Mouse (Mus musculus) forebrain, embryonic 15.5 days (tissue): ENCODE data around the gene Alkbh7. TPM values are rescaled to one million over a fixed set of nuclear protein-coding genes. Genes with fewer than 3 reads are reported as not detected.

ENCODE experiments used
- ATAC-seq: fragments of 200-750 bp; cut with Nextera tagmentation; replicated peaks from 2 replicates; pipeline ENCODE4 v1.8.0; 2017; ENCODE audit warnings: mild to moderate bottlenecking, moderate TSS enrichment, moderate library complexity
- H3K27ac ChIP-seq: fragments of 300-500 bp; sonication (generic); replicated peaks from 2 replicates; pipeline ENCODE4 v1.5.1; 2015; ENCODE audit warnings: mild to moderate bottlenecking, inconsistent platforms
- H3K27me3 ChIP-seq: fragments of 300-500 bp; sonication (generic); 2 replicates; pipeline ENCODE4 v1.6.1; 2015; ENCODE audit warnings: inconsistent platforms
- H3K36me3 ChIP-seq: fragments of 300-500 bp; sonication (generic); 2 replicates; pipeline ENCODE4 v1.6.1; 2015; ENCODE audit warnings: mild to moderate bottlenecking, inconsistent platforms
- H3K4me1 ChIP-seq: fragments of 300-500 bp; sonication (generic); 2 replicates; pipeline ENCODE4 v1.6.1; 2015; ENCODE audit warnings: inconsistent platforms
- H3K4me2 ChIP-seq: fragments of 300-500 bp; sonication (generic); replicated peaks from 2 replicates; pipeline ENCODE4 v1.6.1; 2015; ENCODE audit warnings: mild to moderate bottlenecking, inconsistent platforms
- H3K4me3 ChIP-seq: fragments of 300-500 bp; sonication (generic); 2 replicates; pipeline ENCODE4 v1.5.1; 2015; ENCODE audit warnings: mild to moderate bottlenecking, inconsistent platforms
- H3K9ac ChIP-seq: fragments of 300-500 bp; sonication (generic); replicated peaks from 2 replicates; pipeline ENCODE4 v1.6.1; 2015; ENCODE audit warnings: mild to moderate bottlenecking, inconsistent platforms
- H3K9me3 ChIP-seq: fragments of 300-500 bp; sonication (generic); 2 replicates; pipeline ENCODE4 v1.6.1; 2016; ENCODE audit warnings: inconsistent platforms
- WGBS: fragments of 180-500 bp; shearing (Covaris S2); methylation state at CpG from one replicate; pipeline ENCODE4 v1.1.7; 2015; ENCODE audit warnings: mixed read lengths; 5-methylcytosine and 5-hydroxymethylcytosine counted together
- polyA plus RNA-seq: library from polyadenylated mRNA; unstranded; fragments of >200 nt; fragmentation: Nextera tagmentation; extraction: Ambion mirVana; gene quantifications from 2 replicates; pipeline ENCODE4 v1.2.1, GENCODE M21; 2015

Alkbh7 gene
- polyA plus RNA-seq, result 43.7 and 46.2 TPM in 2 replicates

GRCm38 (mm10) chr17:56997029-56997667 lies at the start of gene Alkbh7:
Alkbh7 (plus strand) TSS chr17:56997339.
- Histone ChIP-seq H3K9ac (peak within 1 kb of the TSS; percentile 65), H3K36me3 (peaks cover 42% of the 10 kb centered on the region)
- WGBS, result under 1% methylated on average over 38 of the region's 38 CpGs

GRCm38 (mm10) chr17:56950915-56951314 lies 46.2 kb upstream of the Alkbh7 start:
- no peaks in the 10 kb centered on the region for H3K27me3 ChIP-seq
- H3K4me2 ChIP-seq, result no peak overlapping the region
- H3K4me3 ChIP-seq, result no peak overlapping the region
- no peak overlapping the region for H3K9ac ChIP-seq
- H3K9me3 ChIP-seq, result no peaks in the 10 kb centered on the region
- no peaks in the 10 kb centered on the region for H3K4me1 ChIP-seq
- H3K27ac ChIP-seq, result no peak overlapping the region
- no peaks in the 10 kb centered on the region for H3K36me3 ChIP-seq
- ATAC-seq, result no peak
- WGBS, result 12% methylated on average over 3 of the region's 3 CpGs

More at GRCm38 (mm10) chr17:56997029-56997667, at the start of gene Alkbh7:
- peak within 1 kb of the TSS; percentile 57 for H3K4me2 ChIP-seq
- H3K27ac ChIP-seq, result peak within 1 kb of the TSS; percentile 78
- peak; percentile 98 for ATAC-seq
- H3K9me3 ChIP-seq, result no peaks in the 10 kb centered on the region
- H3K4me3 ChIP-seq, result peak within 1 kb of the TSS; percentile 80
- peaks cover 20% of the 10 kb centered on the region for H3K4me1 ChIP-seq
- H3K27me3 ChIP-seq, result no peaks in the 10 kb centered on the region

GRCm38 (mm10) chr17:56952639-56953038 lies 44.5 kb upstream of the Alkbh7 start:
- H3K4me1 ChIP-seq, result no peaks in the 10 kb centered on the region
- H3K9ac ChIP-seq, result no peak overlapping the region
- H3K27ac ChIP-seq, result no peak overlapping the region
- no peaks in the 10 kb centered on the region for H3K27me3 ChIP-seq
- ATAC-seq, result no peak
- H3K36me3 ChIP-seq, result no peaks in the 10 kb centered on the region
- H3K9me3 ChIP-seq, result no peaks in the 10 kb centered on the region
- H3K4me2 ChIP-seq, result no peak overlapping the region
- no peak overlapping the region for H3K4me3 ChIP-seq
- WGBS, result 95% methylated on average over 1 of the region's 1 CpGs

DNA sequence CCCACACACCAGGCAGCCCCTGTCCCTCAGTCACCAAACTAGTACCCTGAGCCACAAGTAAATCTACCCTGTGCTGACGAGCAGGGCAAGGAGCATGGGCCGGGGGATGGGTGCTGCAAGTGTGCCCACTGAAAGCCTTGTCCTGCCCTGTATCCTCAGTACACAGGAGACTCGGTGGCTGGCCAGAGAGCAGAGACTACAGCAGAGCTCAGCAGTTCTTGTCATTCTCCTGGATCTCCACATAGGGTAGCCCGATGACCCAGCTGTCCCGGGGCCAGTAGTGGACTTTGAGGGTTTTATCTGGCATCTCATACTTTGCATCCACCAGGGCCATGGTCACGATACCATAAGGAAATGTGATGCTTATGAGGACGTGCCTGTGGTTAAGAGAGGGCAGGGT lies 42.3 kb upstream of the Alkbh7 start:
- Histone ChIP-seq H3K27me3 (no peaks in the 10 kb centered on the region), H3K4me2 (no peak overlapping the region), H3K9ac (no peak overlapping the region), H3K27ac (no peak overlapping the region), H3K4me3 (no peak overlapping the region), H3K4me1 (no peaks in the 10 kb centered on the region), H3K36me3 (no peaks in the 10 kb centered on the region), H3K9me3 (no peaks in the 10 kb centered on the region)
- ATAC-seq, result no peak
- 80% methylated on average over 7 of the region's 7 CpGs for WGBS

DNA sequence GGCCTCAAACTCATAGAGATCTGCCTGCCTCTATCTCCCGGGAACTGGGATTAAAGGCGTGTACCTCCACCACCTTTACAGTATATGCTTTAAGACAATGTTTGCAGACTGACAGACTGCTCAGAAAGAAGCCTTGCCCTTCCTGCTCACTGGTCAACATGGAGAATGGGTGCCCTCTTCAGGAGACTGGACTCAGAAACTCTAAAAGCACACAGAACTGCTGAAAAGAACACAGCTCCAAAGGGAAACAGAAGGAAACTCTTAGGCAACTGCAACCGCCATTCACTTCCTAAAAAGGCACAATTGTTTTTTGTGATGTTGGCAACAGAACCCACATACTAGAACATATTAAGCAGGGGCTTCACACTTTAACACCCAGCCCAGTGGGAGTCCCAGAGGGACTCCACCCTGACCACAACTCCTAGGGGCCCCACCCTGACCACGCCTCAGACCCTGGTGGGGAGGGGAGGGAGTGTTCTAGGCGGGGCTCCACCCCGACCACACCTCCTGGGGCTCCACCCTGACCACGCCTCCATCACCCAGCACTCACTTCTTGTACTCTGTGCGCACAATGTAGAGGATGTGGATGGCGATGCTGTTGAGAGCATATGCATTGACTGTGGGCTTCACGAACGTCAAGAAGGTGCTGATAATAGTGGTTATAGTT lies 39.2 kb upstream of the Alkbh7 start:
- Histone ChIP-seq H3K9ac (no peak overlapping the region), H3K27me3 (no peaks in the 10 kb centered on the region), H3K9me3 (no peaks in the 10 kb centered on the region), H3K4me3 (no peak overlapping the region), H3K36me3 (no peaks in the 10 kb centered on the region), H3K27ac (no peak overlapping the region), H3K4me1 (no peaks in the 10 kb centered on the region), H3K4me2 (no peak overlapping the region)
- WGBS, result 31% methylated on average over 11 of the region's 11 CpGs
- no peak for ATAC-seq

GRCm38 (mm10) chr17:56958667-56959066 lies 38.5 kb upstream of the Alkbh7 start:
- H3K4me2 ChIP-seq, result no peak overlapping the region
- WGBS, result 87% methylated on average over 4 of the region's 4 CpGs
- H3K4me3 ChIP-seq, result no peak overlapping the region
- no peak overlapping the region for H3K9ac ChIP-seq
- H3K27me3 ChIP-seq, result no peaks in the 10 kb centered on the region
- H3K27ac ChIP-seq, result no peak overlapping the region
- no peaks in the 10 kb centered on the region for H3K4me1 ChIP-seq
- no peaks in the 10 kb centered on the region for H3K36me3 ChIP-seq
- ATAC-seq, result no peak
- H3K9me3 ChIP-seq, result no peaks in the 10 kb centered on the region

- Histone ChIP-seq H3K27me3 (no peaks in the 10 kb centered on the region), H3K36me3 (no peaks in the 10 kb centered on the region)
- ATAC-seq, result no peak
These were observed 35.3 kb upstream of the Alkbh7 start for GRCm38 (mm10) chr17:56961880-56962279.

GRCm38 (mm10) chr17:56962642-56963405 lies 34.3 kb upstream of the Alkbh7 start:
- H3K4me3 ChIP-seq, result no peak overlapping the region
- no peak overlapping the region for H3K9ac ChIP-seq
- 82% methylated on average over 5 of the region's 5 CpGs for WGBS
- H3K27me3 ChIP-seq, result no peaks in the 10 kb centered on the region
- H3K27ac ChIP-seq, result no peak overlapping the region
- H3K4me1 ChIP-seq, result no peaks in the 10 kb centered on the region
- H3K4me2 ChIP-seq, result no peak overlapping the region
- H3K36me3 ChIP-seq, result no peaks in the 10 kb centered on the region
- no peak for ATAC-seq
- H3K9me3 ChIP-seq, result no peaks in the 10 kb centered on the region

More at GRCm38 (mm10) chr17:56961880-56962279, 35.3 kb upstream of the Alkbh7 start:
- H3K9ac ChIP-seq, result no peak overlapping the region
- H3K4me3 ChIP-seq, result no peak overlapping the region
- no peak overlapping the region for H3K27ac ChIP-seq
- no peaks in the 10 kb centered on the region for H3K9me3 ChIP-seq
- no peaks in the 10 kb centered on the region for H3K4me1 ChIP-seq
- no peak overlapping the region for H3K4me2 ChIP-seq
- WGBS, result 94% methylated on average over 4 of the region's 4 CpGs

- H3K36me3 ChIP-seq, result no peaks in the 10 kb centered on the region
- 78% methylated on average over 6 of the region's 6 CpGs for WGBS
- no peak overlapping the region for H3K4me3 ChIP-seq
- H3K9ac ChIP-seq, result no peak overlapping the region
- no peaks in the 10 kb centered on the region for H3K27me3 ChIP-seq
- ATAC-seq, result no peak
- H3K9me3 ChIP-seq, result no peaks in the 10 kb centered on the region
- H3K4me2 ChIP-seq, result no peak overlapping the region
- no peaks in the 10 kb centered on the region for H3K4me1 ChIP-seq
- H3K27ac ChIP-seq, result no peak overlapping the region
These were observed 33.5 kb upstream of the Alkbh7 start for GRCm38 (mm10) chr17:56963646-56964045.

DNA sequence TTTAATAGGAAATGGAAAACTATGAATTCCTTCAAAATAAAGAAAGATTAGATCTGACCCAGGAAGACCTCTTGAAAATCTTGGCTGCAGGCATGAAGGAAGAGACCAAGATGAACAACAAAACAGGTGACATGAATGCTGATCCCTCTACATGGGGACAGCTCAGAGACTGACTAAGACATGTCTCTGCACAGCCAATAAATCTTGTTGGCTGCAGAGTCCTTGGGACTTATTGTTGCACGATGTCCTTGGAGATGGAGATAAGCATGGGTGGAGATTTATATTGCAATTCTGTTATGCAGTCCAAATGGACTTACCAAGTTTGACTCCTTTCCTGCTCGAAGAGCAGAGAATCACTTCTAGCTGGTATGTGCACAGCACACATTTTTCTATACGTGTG lies 27.8 kb upstream of the Alkbh7 start:
- Histone ChIP-seq H3K27ac (no peak overlapping the region), H3K36me3 (no peaks in the 10 kb centered on the region), H3K9ac (no peak overlapping the region), H3K27me3 (no peaks in the 10 kb centered on the region), H3K9me3 (no peaks in the 10 kb centered on the region), H3K4me3 (no peak overlapping the region), H3K4me1 (no peaks in the 10 kb centered on the region), H3K4me2 (no peak overlapping the region)
- 65% methylated on average over 3 of the region's 3 CpGs for WGBS
- no peak for ATAC-seq

DNA sequence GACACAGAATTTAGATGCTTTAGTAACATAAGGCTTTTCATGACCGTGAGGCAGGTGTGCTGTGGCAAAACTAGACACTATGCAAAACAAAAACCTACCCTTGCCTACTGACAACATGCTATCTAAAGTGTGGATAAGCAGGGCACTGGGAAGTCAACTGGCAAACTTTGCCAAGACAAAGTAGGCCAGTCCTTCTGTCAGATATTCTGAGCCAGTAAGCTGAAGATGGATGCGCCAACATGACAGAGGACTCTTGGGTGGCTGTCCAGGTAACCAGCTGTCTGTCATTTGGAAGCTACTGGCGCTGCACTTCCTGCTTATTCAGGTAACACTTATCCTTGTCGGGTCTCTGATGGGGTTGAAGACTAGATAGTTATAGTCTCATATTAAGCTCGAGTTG lies 27.1 kb upstream of the Alkbh7 start:
- ATAC-seq, result no peak
- Histone ChIP-seq H3K9me3 (no peaks in the 10 kb centered on the region), H3K36me3 (no peaks in the 10 kb centered on the region)

DNA sequence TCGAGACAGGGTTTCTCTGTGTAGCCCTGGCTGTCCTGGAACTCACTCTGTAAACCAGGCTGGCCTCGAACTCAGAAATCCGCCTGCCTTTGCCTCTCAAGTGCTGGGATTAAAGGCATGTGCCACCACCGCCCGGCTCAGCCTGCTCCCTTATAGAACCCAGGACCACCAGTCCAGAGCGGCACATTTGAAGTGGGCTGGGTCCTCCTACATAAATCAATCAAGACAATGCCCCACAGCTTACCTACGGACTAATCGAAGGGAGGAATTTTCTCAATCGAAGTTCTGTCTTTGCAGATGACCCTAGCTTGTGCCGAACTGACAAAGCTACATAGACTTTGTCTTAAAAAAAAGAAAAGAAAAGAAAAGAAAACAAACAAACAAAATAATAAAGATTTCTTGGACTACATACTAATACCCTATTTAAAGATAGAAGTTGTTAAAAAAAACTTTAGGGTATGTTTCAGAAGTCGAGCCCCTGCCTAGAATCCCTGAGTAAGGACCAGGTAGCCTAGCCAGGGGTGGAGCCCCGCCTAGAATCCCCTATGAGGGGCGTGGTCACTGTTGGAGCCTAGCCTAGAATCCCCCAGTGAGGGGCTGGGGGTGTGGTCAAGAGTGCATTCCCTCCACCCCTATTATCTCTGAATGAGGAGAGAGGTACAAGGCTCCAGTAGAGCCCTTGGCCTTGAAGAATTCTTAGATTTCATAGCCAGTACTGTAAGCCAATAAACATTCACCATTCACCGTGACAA lies 23.0 kb upstream of the Alkbh7 start:
- Histone ChIP-seq H3K27me3 (no peaks in the 10 kb centered on the region), H3K9ac (no peak overlapping the region), H3K36me3 (no peaks in the 10 kb centered on the region), H3K27ac (no peak overlapping the region), H3K9me3 (no peaks in the 10 kb centered on the region), H3K4me3 (no peak overlapping the region), H3K4me1 (no peaks in the 10 kb centered on the region), H3K4me2 (no peak overlapping the region)
- no peak for ATAC-seq
- WGBS, result 67% methylated on average over 14 of the region's 14 CpGs

More for the DNA sequence above, 27.1 kb upstream of the Alkbh7 start:
- H3K27ac ChIP-seq, result no peak overlapping the region
- WGBS, result 68% methylated on average over 5 of the region's 5 CpGs
- H3K4me2 ChIP-seq, result no peak overlapping the region
- no peak overlapping the region for H3K9ac ChIP-seq
- H3K4me1 ChIP-seq, result no peaks in the 10 kb centered on the region
- no peak overlapping the region for H3K4me3 ChIP-seq
- H3K27me3 ChIP-seq, result no peaks in the 10 kb centered on the region
